Mouse (Mus musculus) myocyte (in vitro differentiated cells): ENCODE results near the gene C1ql1.
A peak's percentile ranks its signal among the peaks of the same experiment; 100 is the strongest.

Experiments used
- MAX ChIP-seq: IDR thresholded peaks from one replicate; pipeline ENCODE4 v1.6.1; 2011; ENCODE audit warnings: low read depth, mild to moderate bottlenecking, control low read depth
- MYOD1 ChIP-seq, 3 experiments: IDR thresholded peaks; one replicate each; pipeline ENCODE4 v1.6.1; 2011; ENCODE audit warnings: control low read depth in 2 of 3, low read depth in 2 of 3, mild to moderate bottlenecking in 2 of 3, moderate library complexity in 1 of 3; ENCODE audit not compliant: insufficient read length in 2 of 3, control insufficient read depth in 1 of 3
- MYOG ChIP-seq, 3 experiments: IDR thresholded peaks; one replicate each; pipeline ENCODE4 v1.6.1; 2011; ENCODE audit warnings: control low read depth in 2 of 3, low read depth in 2 of 3, mild to moderate bottlenecking in 2 of 3; ENCODE audit not compliant: insufficient read length in 2 of 3, control insufficient read depth in 1 of 3, insufficient read depth in 1 of 3
- POLR2A ChIP-seq: IDR thresholded peaks from one replicate; pipeline ENCODE4 v1.6.1; 2011; ENCODE audit warnings: low read depth, mild to moderate bottlenecking, control low read depth, moderate library complexity; ENCODE audit not compliant: insufficient read length
- POLR2AphosphoS2 ChIP-seq: IDR thresholded peaks from one replicate; pipeline ENCODE4 v1.6.1; 2011; ENCODE audit warnings: low read depth, control low read depth; ENCODE audit not compliant: insufficient read length
- USF1 ChIP-seq: IDR thresholded peaks from one replicate; pipeline ENCODE4 v1.6.1; 2011; ENCODE audit warnings: low read depth, mild to moderate bottlenecking, control low read depth, moderate library complexity

DNA sequence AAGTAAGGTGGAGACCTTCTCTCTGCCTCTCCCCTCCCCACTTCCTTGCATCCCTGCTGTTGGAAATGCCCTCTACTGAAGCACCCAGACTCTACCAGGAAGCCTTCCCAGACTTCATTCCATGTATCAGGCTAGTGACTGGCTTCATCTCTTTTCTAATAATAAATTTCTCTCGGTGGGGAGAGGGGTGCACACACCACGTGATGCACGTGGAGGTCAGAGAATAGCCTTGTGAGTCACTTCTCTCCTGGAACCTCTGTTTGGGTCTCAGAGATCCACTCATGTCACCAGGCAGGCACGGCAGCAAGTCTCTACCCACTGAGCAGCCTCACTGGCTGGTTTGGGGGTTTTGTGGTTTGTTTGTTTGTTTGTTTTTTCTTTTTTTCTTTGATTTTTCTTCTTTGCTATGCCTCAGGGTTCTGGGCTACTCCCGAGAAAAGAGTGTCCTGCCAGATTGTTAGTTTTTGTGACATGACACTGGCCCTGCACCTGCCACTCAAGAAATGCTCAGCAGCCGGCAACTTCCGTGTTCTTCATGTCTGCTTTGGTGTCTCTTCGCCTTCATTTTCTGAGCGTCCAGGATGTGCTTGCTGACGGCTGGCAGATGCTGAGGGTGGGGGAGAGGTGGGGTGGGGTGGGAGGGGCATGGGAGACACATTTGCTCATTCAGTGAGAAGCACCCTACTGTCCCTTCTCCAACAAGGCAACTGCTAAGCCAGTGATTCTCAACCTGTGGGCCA is 34.8 kb upstream of the C1ql1 start:
- TF ChIP-seq POLR2A = no peak
- peak; percentile 49 for TF ChIP-seq USF1
- no peak for TF ChIP-seq MYOG (IDR thresholded peaks at IDR 0.05; ENCODE audit: control insufficient read depth in 1 of 3, insufficient read depth in 1 of 3, insufficient read length in 2 of 3, low read depth in 2 of 3)
- no peak for TF ChIP-seq MAX
- no peak for TF ChIP-seq MYOD1 (IDR thresholded peaks at IDR 0.05; ENCODE audit: control insufficient read depth in 1 of 3, insufficient read length in 2 of 3, low read depth in 2 of 3)
- TF ChIP-seq POLR2AphosphoS2 = no peak
